Mouse (Mus musculus) heart, adult 2 months (tissue): ENCODE data around the gene Stox2.

Experiments used
- CTCF ChIP-seq: fragments of 200-600 bp; IDR thresholded peaks from 2 replicates; pipeline ENCODE4 v1.8.1; 2022; ENCODE audit warnings: antibody characterized with exemption, mild to moderate bottlenecking, moderate library complexity
- EP300 ChIP-seq: fragments of 200-500 bp; IDR thresholded peaks from 2 replicates; pipeline ENCODE4 v1.6.1; 2011; ENCODE audit warnings: low read depth, low read length, control low read depth; ENCODE audit not compliant: insufficient read depth
- POLR2A ChIP-seq: fragments of 200-500 bp; IDR thresholded peaks from 2 replicates; pipeline ENCODE4 v1.6.1; 2011; ENCODE audit warnings: mild to moderate bottlenecking, low read depth, low read length, control low read depth; ENCODE audit not compliant: insufficient read depth

DNA sequence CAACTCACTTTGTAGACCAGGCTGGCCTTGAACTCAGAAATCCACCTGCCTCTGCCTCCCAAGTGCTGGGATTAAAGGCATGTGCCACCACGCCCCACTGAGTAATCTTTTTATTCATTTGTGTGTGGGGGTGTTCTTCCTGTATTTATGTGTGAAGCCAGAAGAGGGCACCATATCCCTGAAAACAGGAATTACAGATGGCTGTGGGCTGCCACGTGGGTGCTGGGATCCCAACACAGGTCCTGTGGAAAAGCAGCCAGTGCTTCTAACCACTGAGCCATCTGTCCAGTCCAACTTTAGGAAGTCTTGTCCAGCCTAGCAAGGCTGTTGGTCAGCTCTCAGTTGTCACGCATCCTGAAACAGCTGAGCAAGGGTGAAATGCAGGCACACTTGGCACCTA is 41.1 kb upstream of the Stox2 start:
- TF ChIP-seq EP300 = no peak
- no peak for TF ChIP-seq POLR2A
- TF ChIP-seq CTCF = no peak
